Mouse (Mus musculus): Measurements from ENCODE around the gene Hoxb3.

The Hoxb3 gene

GRCm38 (mm10) chr11:96317608-96318367, 5.3 kb upstream of the Hoxb3 start, which contains the start of gene Hoxb4:
TSS of gene Hoxb4 (plus strand) at chr11:96318267.
- DNase-seq (ENCODE audit: low read depth, low spot score) = no peak

- no peak for DNase-seq (ENCODE audit: low read depth, low spot score)
Observed at GRCm38 (mm10) chr11:96318368-96319070, 4.6 kb upstream of the Hoxb3 start.

GRCm38 (mm10) chr11:96319071-96319902, 3.8 kb upstream of the Hoxb3 start:
- no peak for DNase-seq (ENCODE audit: low read depth, low spot score)

GRCm38 (mm10) chr11:96319910-96320309, 3.2 kb upstream of the Hoxb3 start:
- no peak for DNase-seq (ENCODE audit: low read depth, low spot score)

GRCm38 (mm10) chr11:96320688-96321087, 2.4 kb upstream of the Hoxb3 start:
- no peak for DNase-seq (ENCODE audit: low read depth, low spot score)

GRCm38 (mm10) chr11:96321846-96322245, 1.3 kb upstream of the Hoxb3 start:
- DNase-seq (ENCODE audit: low read depth, low spot score) = no peak

- DNase-seq (ENCODE audit: low read depth, low spot score) = no peak
Observed at GRCm38 (mm10) chr11:96322738-96323137, 388 bp upstream of the Hoxb3 start.

GRCm38 (mm10) chr11:96324125-96324524, 999 bp downstream of the Hoxb3 start:
- no peak for DNase-seq (ENCODE audit: low read depth, low spot score)

- no peak for DNase-seq (ENCODE audit: low read depth, low spot score)
Observed at GRCm38 (mm10) chr11:96324965-96325364, 1.8 kb downstream of the Hoxb3 start.

GRCm38 (mm10) chr11:96325747-96326212, 2.7 kb downstream of the Hoxb3 start:
- DNase-seq (ENCODE audit: low read depth, low spot score) = no peak

- no peak for DNase-seq (ENCODE audit: low read depth, low spot score)
Observed at GRCm38 (mm10) chr11:96326705-96327104, 3.6 kb downstream of the Hoxb3 start.

GRCm38 (mm10) chr11:96327122-96327521, 4.0 kb downstream of the Hoxb3 start:
- no peak for DNase-seq (ENCODE audit: low read depth, low spot score)

GRCm38 (mm10) chr11:96327750-96328149, 4.6 kb downstream of the Hoxb3 start:
- no peak for DNase-seq (ENCODE audit: low read depth, low spot score)

- DNase-seq (ENCODE audit: low read depth, low spot score) = no peak
Observed at GRCm38 (mm10) chr11:96328605-96329004, 5.5 kb downstream of the Hoxb3 start.

- no peak for DNase-seq (ENCODE audit: low read depth, low spot score)
Observed at GRCm38 (mm10) chr11:96332105-96332504, 9.0 kb downstream of the Hoxb3 start.

- no peak for DNase-seq (ENCODE audit: low read depth, low spot score)
Observed at GRCm38 (mm10) chr11:96332618-96333032, 9.5 kb downstream of the Hoxb3 start.

- DNase-seq (ENCODE audit: low read depth, low spot score) = no peak
Observed at GRCm38 (mm10) chr11:96333241-96334001, 10.3 kb downstream of the Hoxb3 start.

GRCm38 (mm10) chr11:96334002-96334364, 10.9 kb downstream of the Hoxb3 start:
- no peak for DNase-seq (ENCODE audit: low read depth, low spot score)

- no peak for DNase-seq (ENCODE audit: low read depth, low spot score)
Observed at GRCm38 (mm10) chr11:96334998-96335397, 11.9 kb downstream of the Hoxb3 start.

- no peak for DNase-seq (ENCODE audit: low read depth, low spot score)
Observed at GRCm38 (mm10) chr11:96336597-96336996, 13.5 kb downstream of the Hoxb3 start.

- DNase-seq (ENCODE audit: low read depth, low spot score) = no peak
Observed at GRCm38 (mm10) chr11:96337026-96337425, 13.9 kb downstream of the Hoxb3 start.

Data from retina, adult 2 months (tissue).